Mouse (Mus musculus): ENCODE measurements around the gene Pcolce2. TPM values are rescaled to one million over a fixed set of nuclear protein-coding genes. Genes with fewer than 3 reads are reported as not detected.
A peak's percentile ranks its signal among the peaks of the same experiment; 100 is the strongest.

The Pcolce2 gene
- polyA plus RNA-seq, 1 experiment from 2014 or later = 20.6 TPM

- Histone ChIP-seq H3K9ac (replicated peaks) (no peak overlapping the region), H3K27me3 (ENCODE audit: insufficient read depth, low read length) (no peaks in the 10 kb centered on the region), H3K9me3 (ENCODE audit: low read length) (no peaks in the 10 kb centered on the region), H3K4me3 (ENCODE audit: low read depth, low read length) (no peak overlapping the region), H3K4me2 (ENCODE audit: low read depth, low read length) (no peak overlapping the region), H3K4me1 (ENCODE audit: insufficient read depth) (no peaks in the 10 kb centered on the region), H3K36me3 (replicated peaks; ENCODE audit: insufficient read depth, low read length) (no peaks in the 10 kb centered on the region), H3K27ac (ENCODE audit: low read depth) (no peak overlapping the region)
- no peak for DNase-seq
- WGBS (ENCODE audit: insufficient replicate concordance) = 49% methylated on average over 4 of the region's 4 CpGs
- 0 out of 2 replicates have a peak, but pooled peaks have one; percentile 36 for ATAC-seq
- TF ChIP-seq EP300 (IDR thresholded peaks at IDR 0.05; ENCODE audit: low read depth) (no peak), CTCF (IDR thresholded peaks at IDR 0.05; ENCODE audit: low read depth) (no peak)
Measured at GRCm38 (mm10) chr9:95699273-95699672, 61.9 kb downstream of the Pcolce2 start.

DNA sequence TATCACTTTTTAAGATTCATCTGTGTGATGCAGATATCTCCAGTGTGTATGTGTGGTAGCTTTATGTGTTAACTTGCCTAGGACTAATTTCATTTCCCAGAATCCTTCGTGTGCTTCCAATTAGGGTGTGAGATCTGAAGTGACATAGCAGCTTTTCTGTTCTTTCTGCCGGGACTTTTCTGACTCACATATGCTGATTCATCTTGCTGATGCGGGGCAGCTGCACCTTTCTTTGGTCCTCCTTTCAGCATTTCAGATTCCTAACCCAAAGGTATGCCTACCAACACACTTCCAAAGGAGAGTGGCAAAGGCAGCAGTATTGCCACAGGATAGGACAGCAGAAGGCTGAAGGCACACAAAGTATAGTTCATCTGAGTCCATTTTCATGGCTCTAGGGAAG, 66.7 kb downstream of the Pcolce2 start:
- H3K27ac ChIP-seq (ENCODE audit: low read depth) = no peak overlapping the region
- no peaks in the 10 kb centered on the region for H3K4me1 ChIP-seq (ENCODE audit: insufficient read depth)
- H3K9ac ChIP-seq (replicated peaks) = no peak overlapping the region
- H3K36me3 ChIP-seq (replicated peaks; ENCODE audit: insufficient read depth, low read length) = 0 out of 2 replicates have a peak, but pooled peaks cover 2% of the 10 kb centered on the region
- no peak for DNase-seq
- H3K9me3 ChIP-seq (ENCODE audit: low read length) = no peaks in the 10 kb centered on the region
- H3K4me3 ChIP-seq (ENCODE audit: low read depth, low read length) = no peak overlapping the region
- H3K27me3 ChIP-seq (ENCODE audit: insufficient read depth, low read length) = no peaks in the 10 kb centered on the region
- ATAC-seq = no peak
- WGBS (ENCODE audit: insufficient replicate concordance) = 61% methylated on average over 3 of the region's 3 CpGs
- TF ChIP-seq CTCF (IDR thresholded peaks at IDR 0.05; ENCODE audit: low read depth) (no peak), EP300 (IDR thresholded peaks at IDR 0.05; ENCODE audit: low read depth) (no peak)
- no peak overlapping the region for H3K4me2 ChIP-seq (ENCODE audit: low read depth, low read length)

DNA sequence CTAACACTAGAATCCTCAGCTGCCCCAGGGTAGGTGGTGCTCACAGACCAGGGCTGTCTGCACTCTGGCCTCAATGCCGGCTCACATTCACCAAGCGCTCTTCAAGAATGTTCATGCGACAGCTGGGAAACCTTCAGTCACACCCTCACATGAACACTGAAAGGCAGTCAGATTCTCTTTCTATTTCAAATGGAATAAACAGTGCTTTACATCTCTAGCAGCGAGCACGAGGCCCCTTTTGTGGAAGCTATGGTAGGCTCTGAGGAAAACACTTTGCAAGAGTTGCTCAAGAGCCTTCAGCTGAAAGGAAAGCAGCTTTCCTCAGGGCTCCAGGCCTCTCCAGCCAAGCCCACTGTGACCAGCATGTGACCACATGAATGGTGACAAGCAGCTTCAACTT, 68.0 kb downstream of the Pcolce2 start:
- DNase-seq (no peak), ATAC-seq (no peak)
- Histone ChIP-seq H3K4me3 (ENCODE audit: low read depth, low read length) (no peak overlapping the region), H3K27ac (ENCODE audit: low read depth) (no peak overlapping the region), H3K36me3 (replicated peaks; ENCODE audit: insufficient read depth, low read length) (peaks cover 2% of the 10 kb centered on the region; the same call in 1 of the 2 replicates), H3K9ac (replicated peaks) (no peak overlapping the region), H3K27me3 (ENCODE audit: insufficient read depth, low read length) (no peaks in the 10 kb centered on the region), H3K9me3 (ENCODE audit: low read length) (no peaks in the 10 kb centered on the region), H3K4me2 (ENCODE audit: low read depth, low read length) (no peak overlapping the region), H3K4me1 (ENCODE audit: insufficient read depth) (no peaks in the 10 kb centered on the region)
- WGBS (ENCODE audit: insufficient replicate concordance) = 78% methylated on average over 5 of the region's 5 CpGs
- TF ChIP-seq EP300 (IDR thresholded peaks at IDR 0.05; ENCODE audit: low read depth) (no peak), CTCF (IDR thresholded peaks at IDR 0.05; ENCODE audit: low read depth) (no peak)

DNA sequence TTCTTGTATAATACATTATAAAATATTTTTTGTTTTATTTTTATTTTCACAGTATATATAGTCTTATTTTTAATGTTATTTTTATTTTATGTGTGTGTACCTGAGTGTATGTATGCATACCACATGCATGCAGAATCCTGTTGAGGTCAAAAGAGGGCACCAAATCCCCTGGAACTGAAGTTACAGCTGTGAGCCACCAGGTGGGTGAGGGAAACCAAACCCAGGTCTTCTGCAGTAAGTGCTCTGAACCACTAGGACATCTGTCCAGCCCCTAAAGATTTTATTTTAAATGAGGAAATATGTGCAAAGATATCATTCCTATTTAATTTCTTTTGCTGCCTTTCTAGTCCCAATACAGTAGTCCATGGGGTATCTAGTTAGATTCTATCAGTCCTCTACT, 71.5 kb downstream of the Pcolce2 start:
- no peaks in the 10 kb centered on the region for H3K27me3 ChIP-seq (ENCODE audit: insufficient read depth, low read length)
- H3K27ac ChIP-seq (ENCODE audit: low read depth) = no peak overlapping the region
- H3K36me3 ChIP-seq (replicated peaks; ENCODE audit: insufficient read depth, low read length) = peaks cover 2% of the 10 kb centered on the region; the same call in 1 of the 2 replicates
- H3K4me2 ChIP-seq (ENCODE audit: low read depth, low read length) = no peak overlapping the region
- DNase-seq (no peak), ATAC-seq (no peak)
- no peak overlapping the region for H3K9ac ChIP-seq (replicated peaks)
- H3K9me3 ChIP-seq (ENCODE audit: low read length) = no peaks in the 10 kb centered on the region
- TF ChIP-seq EP300 (IDR thresholded peaks at IDR 0.05; ENCODE audit: low read depth) = no peak
- peak; percentile 25; the same call in 1 of the 2 replicates for TF ChIP-seq CTCF (IDR thresholded peaks at IDR 0.05; ENCODE audit: low read depth)
- H3K4me1 ChIP-seq (ENCODE audit: insufficient read depth) = no peaks in the 10 kb centered on the region
- no peak overlapping the region for H3K4me3 ChIP-seq (ENCODE audit: low read depth, low read length)

DNA sequence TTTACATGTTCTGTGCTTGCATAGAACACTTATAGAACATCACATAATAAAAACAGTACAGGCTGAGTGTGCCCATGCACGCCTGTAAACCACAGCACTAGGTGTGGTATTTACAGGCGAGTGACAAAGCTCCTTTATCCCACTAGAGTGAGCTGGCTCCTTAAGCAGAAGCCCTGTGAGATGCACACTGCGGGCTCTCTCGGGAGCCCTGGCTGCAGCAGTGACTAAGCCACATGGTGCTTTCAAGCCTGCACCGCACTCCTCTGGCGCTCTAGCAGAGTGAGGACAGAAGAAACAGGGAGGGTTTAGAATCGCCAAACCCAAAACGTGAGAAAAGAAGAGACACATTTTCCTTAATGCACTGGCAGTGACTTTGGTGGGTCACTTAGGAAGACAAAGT, 75.2 kb downstream of the Pcolce2 start:
- H3K4me1 ChIP-seq (ENCODE audit: insufficient read depth) = no peaks in the 10 kb centered on the region
- TF ChIP-seq EP300 (IDR thresholded peaks at IDR 0.05; ENCODE audit: low read depth) = no peak
- no peak for TF ChIP-seq CTCF (IDR thresholded peaks at IDR 0.05; ENCODE audit: low read depth)
- no peak overlapping the region for H3K4me2 ChIP-seq (ENCODE audit: low read depth, low read length)
- H3K9ac ChIP-seq (replicated peaks) = no peak overlapping the region
- H3K27ac ChIP-seq (ENCODE audit: low read depth) = no peak overlapping the region
- DNase-seq (no peak), ATAC-seq (no peak)
- no peaks in the 10 kb centered on the region for H3K27me3 ChIP-seq (ENCODE audit: insufficient read depth, low read length)
- H3K9me3 ChIP-seq (ENCODE audit: low read length) = no peaks in the 10 kb centered on the region
- no peak overlapping the region for H3K4me3 ChIP-seq (ENCODE audit: low read depth, low read length)
- no peaks in the 10 kb centered on the region; the same call in 1 of the 2 replicates for H3K36me3 ChIP-seq (replicated peaks; ENCODE audit: insufficient read depth, low read length)
- WGBS (ENCODE audit: insufficient replicate concordance) = 62% methylated on average over 8 of the region's 8 CpGs

DNA sequence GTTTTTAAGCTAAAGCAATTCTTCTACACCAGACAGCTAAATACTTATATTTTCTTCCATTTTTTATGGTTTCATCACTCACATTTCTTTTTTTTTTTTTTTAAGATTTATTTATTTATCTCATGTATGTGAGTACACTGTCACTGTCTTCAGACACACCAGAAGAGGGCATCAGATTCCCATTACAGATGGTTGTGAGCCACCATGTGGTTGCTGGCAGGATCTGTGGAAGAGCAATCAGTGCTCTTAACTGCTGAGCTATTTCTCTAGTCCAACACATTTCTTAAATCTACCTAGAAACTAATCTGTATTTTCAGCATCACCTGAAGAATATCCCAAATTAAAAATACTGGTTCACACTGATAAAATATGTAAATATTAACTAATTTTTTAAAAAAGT, 98.8 kb downstream of the Pcolce2 start:
- no peaks in the 10 kb centered on the region for H3K9me3 ChIP-seq (ENCODE audit: low read length)
- no peak overlapping the region for H3K9ac ChIP-seq (replicated peaks)
- no peak overlapping the region for H3K4me2 ChIP-seq (ENCODE audit: low read depth, low read length)
- H3K4me3 ChIP-seq (ENCODE audit: low read depth, low read length) = no peak overlapping the region
- no peaks in the 10 kb centered on the region; the same call in 1 of the 2 replicates for H3K36me3 ChIP-seq (replicated peaks; ENCODE audit: insufficient read depth, low read length)
- no peak for ATAC-seq
- 0 out of 2 replicates have a peak, but pooled peaks have one; percentile 3 for TF ChIP-seq CTCF (IDR thresholded peaks at IDR 0.05; ENCODE audit: low read depth)
- no peak for TF ChIP-seq EP300 (IDR thresholded peaks at IDR 0.05; ENCODE audit: low read depth)
- DNase-seq = no peak
- H3K27me3 ChIP-seq (ENCODE audit: insufficient read depth, low read length) = no peaks in the 10 kb centered on the region
- H3K27ac ChIP-seq (ENCODE audit: low read depth) = no peak overlapping the region
- no peaks in the 10 kb centered on the region for H3K4me1 ChIP-seq (ENCODE audit: insufficient read depth)
